Comparison of ENCODE assay signal across 22 mouse cellular contexts in genomic region chr2:102650322-102650721, GRCm38 (mm10). TPM values are rescaled to one million over a fixed set of nuclear protein-coding genes. Genes with fewer than 3 reads are reported as not detected.
A peak's percentile ranks its signal among the peaks of the same experiment; 100 is the strongest.
DNase-seq lines count a peak whose midpoint lies in the region; ATAC-seq and TF ChIP-seq lines count a peak whose summit lies in the region.
"Had no signal": no experiment of that assay in that cellular context is flagged by ENCODE, and none has a peak within 500 bp of the region (broad histone marks: within the 10 kb centered on the region; RNA-seq: fewer than 3 reads in every experiment).

No protein-coding gene starts in this region.

- no peak for DNase-seq in hindbrain, embryonic 14.5 days (ENCODE audit: low spot score)
- DNase-seq in hindbrain, embryonic 10.5 days (ENCODE audit: low spot score): no peak
- no peak for DNase-seq in left cerebral cortex, adult 2 months (ENCODE audit: extremely low spot score in 1 of 2, low spot score in 2 of 2)
- DNase-seq in left cerebral cortex, postnatal 10 days (ENCODE audit: extremely low spot score in 1 of 2, low spot score in 2 of 2): no peak
- DNase-seq in Muller cell, postnatal 12 days (ENCODE audit: inconsistent ontology term): peak; percentile 30
- DNase-seq in brain, adult 2 months (ENCODE audit: low read depth, low spot score): peak; percentile 37
- DNase-seq in cerebellum, postnatal 4 days (ENCODE audit: low spot score in 2 of 2): no peak
- no peak for DNase-seq in lung, postnatal 25 days (ENCODE audit: low spot score)
- DNase-seq: adrenal gland, adult 8-10 months; adrenal gland, postnatal 36 days; cerebellum, adult 11-12 months; cerebellum, adult 9-10 months; cerebellum, postnatal 25 days; gastrocnemius, postnatal 36 days; heart, adult 18-20 months; heart, postnatal 14 days had no signal

- no peaks in the 10 kb centered on the region for H3K9me3 ChIP-seq in hindbrain, embryonic 14.5 days (ENCODE audit: control insufficient read depth, low read length)
- no peaks in the 10 kb centered on the region for H3K9me3 ChIP-seq in hindbrain, embryonic 10.5 days
- H3K9me3 ChIP-seq: embryonic facial prominence, embryonic 10.5 days; forebrain, embryonic 15.5 days; heart, embryonic 15.5 days had no signal

- H3K27ac ChIP-seq in hindbrain, embryonic 14.5 days: peak overlapping the region; percentile 12; the same call in 1 of the 2 replicates
- no peak overlapping the region for H3K27ac ChIP-seq in hindbrain, embryonic 10.5 days
- peak overlapping the region; percentile 75; the same call in 1 of the 2 replicates for H3K27ac ChIP-seq in left cerebral cortex, adult 2 months
- H3K27ac ChIP-seq: embryonic facial prominence, embryonic 10.5 days; heart, embryonic 15.5 days had no signal

- H3K36me3 ChIP-seq in hindbrain, embryonic 14.5 days (replicated peaks; ENCODE audit: control insufficient read depth, insufficient read depth): no peaks in the 10 kb centered on the region
- no peaks in the 10 kb centered on the region for H3K36me3 ChIP-seq in hindbrain, embryonic 10.5 days
- H3K36me3 ChIP-seq: embryonic facial prominence, embryonic 10.5 days; forebrain, embryonic 15.5 days; heart, embryonic 15.5 days had no signal

- no peak for ATAC-seq in hindbrain, embryonic 14.5 days (ENCODE audit: low FRiP score)
- ATAC-seq: forebrain, embryonic 15.5 days; intestine, embryonic 16.5 days had no signal

- intact Hi-C loops in left cerebral cortex, adult 2 months (cut with DNase I): no loop called here
- intact Hi-C loops in left cerebral cortex, postnatal 10 days (cut with DNase I): loop anchor here (10.0 kb wide), 1 partner anchor 196 kb away; the partner anchor contains the start of gene Fjx1

- H3K4me1 ChIP-seq in hindbrain, embryonic 14.5 days (replicated peaks; ENCODE audit: control insufficient read depth, insufficient read depth, low read length): no peaks in the 10 kb centered on the region
- H3K4me1 ChIP-seq in hindbrain, embryonic 10.5 days (replicated peaks): 0 out of 2 replicates have a peak, but pooled peaks cover 4% of the 10 kb centered on the region
- H3K4me1 ChIP-seq: heart, embryonic 15.5 days had no signal

- WGBS in hindbrain, embryonic 14.5 days: 69% methylated on average over 4 of the region's 4 CpGs
- WGBS in hindbrain, embryonic 10.5 days: 89% methylated on average over 4 of the region's 4 CpGs

- no peaks in the 10 kb centered on the region for H3K27me3 ChIP-seq in hindbrain, embryonic 14.5 days (ENCODE audit: control insufficient read depth, insufficient read depth, low read length)
- no peaks in the 10 kb centered on the region for H3K27me3 ChIP-seq in hindbrain, embryonic 10.5 days (ENCODE audit: insufficient read depth, poor library complexity, severe bottlenecking)
- H3K27me3 ChIP-seq: forebrain, embryonic 15.5 days; heart, embryonic 15.5 days had no signal

- TF ChIP-seq CTCF in left cerebral cortex, adult 2 months (IDR thresholded peaks at IDR 0.05): no peak

- no peak overlapping the region for H3K4me2 ChIP-seq in hindbrain, embryonic 14.5 days (replicated peaks)
- H3K4me2 ChIP-seq: forebrain, embryonic 15.5 days; heart, embryonic 11.5 days; heart, embryonic 15.5 days had no signal

- no peak overlapping the region for H3K4me3 ChIP-seq in hindbrain, embryonic 14.5 days (replicated peaks; ENCODE audit: low read length)
- no peak overlapping the region for H3K4me3 ChIP-seq in hindbrain, embryonic 10.5 days
- H3K4me3 ChIP-seq in left cerebral cortex, adult 2 months: no peak overlapping the region
- H3K4me3 ChIP-seq: embryonic facial prominence, embryonic 10.5 days; forebrain, embryonic 15.5 days; heart, embryonic 15.5 days had no signal

- H3K9ac ChIP-seq in hindbrain, embryonic 14.5 days: no peak overlapping the region
- H3K9ac ChIP-seq: forebrain, embryonic 15.5 days; heart, embryonic 15.5 days had no signal

RNA-seq across cellular contexts. Expression of gene Slc1a2, which starts 8.1 kb away (rescaled TPM):
- polyA plus RNA-seq in hindbrain, embryonic 14.5 days (2014; fragmentation: Nextera tagmentation; extraction: Ambion mirVana): 23.9 and 26.7 TPM in 2 replicates
- polyA plus RNA-seq in hindbrain, embryonic 10.5 days (2016; fragmentation: Nextera tagmentation; extraction: Ambion mirVana): 5.9 and 10.9 TPM in 2 replicates
- total RNA-seq in left cerebral cortex, adult 2 months (2021): 1,000 to 10,000 TPM; 1,660 to 1,742 TPM
- 1,000 to 10,000 TPM; 1,314 to 1,339 TPM for total RNA-seq in left cerebral cortex, postnatal 10 days (2021)
- total RNA-seq: hematopoietic stem cell, adult 5-6 weeks had no signal

Comparison
In these comparisons a context has a peak if more than half of its experiments do, and no peak if none do; other contexts are left out.
1. DNase-seq: peak in Muller cell, postnatal 12 days (single experiment) and brain, adult 2 months (single experiment); none in hindbrain, embryonic 14.5 days (single experiment), hindbrain, embryonic 10.5 days (single experiment), left cerebral cortex, adult 2 months (0 of 2), left cerebral cortex, postnatal 10 days (0 of 2), cerebellum, postnatal 4 days (0 of 2) and lung, postnatal 25 days (single experiment).